Mouse (Mus musculus) limb, embryonic 12.5 days (tissue): Measurements from ENCODE around the gene 5830473C10Rik. TPM values are rescaled to one million over a fixed set of nuclear protein-coding genes. Genes with fewer than 3 reads are reported as not detected.
"Not testable (repeated sequence)": the region's sequence is repeated elsewhere in the genome, so short reads cannot be mapped to it uniquely, and the experiment has no call there.

Source experiments
- ATAC-seq: fragments of 200-750 bp; cut with Nextera tagmentation; 2 replicates; pipeline ENCODE4 v1.8.0; 2017; ENCODE audit warnings: low read depth, moderate TSS enrichment; ENCODE audit not compliant: insufficient number of reproducible peaks, insufficient read depth, low FRiP score, low TSS enrichment
- H3K27ac ChIP-seq: fragments of 300-500 bp; sonication (generic); 2 replicates; pipeline ENCODE4 v1.5.1; 2016; ENCODE audit warnings: mild to moderate bottlenecking, moderate library complexity
- H3K27me3 ChIP-seq: fragments of 300-500 bp; sonication (generic); 2 replicates; pipeline ENCODE4 v1.6.1; 2016; ENCODE audit warnings: mild to moderate bottlenecking, moderate library complexity
- H3K36me3 ChIP-seq: fragments of 300-500 bp; sonication (generic); 2 replicates; pipeline ENCODE4 v1.6.1; 2016; ENCODE audit warnings: mild to moderate bottlenecking, moderate library complexity
- H3K4me1 ChIP-seq: fragments of 300-500 bp; sonication (generic); replicated peaks from 2 replicates; pipeline ENCODE4 v1.6.1; 2016
- H3K4me2 ChIP-seq: fragments of 300-500 bp; sonication (generic); 2 replicates; pipeline ENCODE4 v1.6.1; 2016; ENCODE audit warnings: mild to moderate bottlenecking, moderate library complexity
- H3K4me3 ChIP-seq: fragments of 300-500 bp; sonication (generic); replicated peaks from 2 replicates; pipeline ENCODE4 v1.5.1; 2016; ENCODE audit warnings: mild to moderate bottlenecking
- H3K9ac ChIP-seq: fragments of 300-500 bp; sonication (generic); replicated peaks from 2 replicates; pipeline ENCODE4 v1.6.1; 2016; ENCODE audit warnings: mild to moderate bottlenecking, moderate library complexity
- H3K9me3 ChIP-seq: fragments of 300-500 bp; sonication (generic); 2 replicates; pipeline ENCODE4 v1.6.1; 2016; ENCODE audit warnings: mild to moderate bottlenecking, moderate library complexity
- WGBS: fragments of 180-500 bp; shearing (Covaris S2); methylation state at CpG from one replicate; pipeline ENCODE4 v1.1.7; 2016; 5-methylcytosine and 5-hydroxymethylcytosine counted together
- polyA plus RNA-seq: library from polyadenylated mRNA; unstranded; fragments of >200 nt; fragmentation: Nextera tagmentation; extraction: Ambion mirVana; gene quantifications from 2 replicates; pipeline ENCODE4 v1.2.1, GENCODE M21; 2016

The 5830473C10Rik gene
- polyA plus RNA-seq, 1 experiment from 2014 or later = not detected

GRCm38 (mm10) chr5:90594945-90595344 is 34.0 kb downstream of the 5830473C10Rik start:
- no peaks in the 10 kb centered on the region for H3K27me3 ChIP-seq
- no peak overlapping the region for H3K4me3 ChIP-seq
- no peaks in the 10 kb centered on the region for H3K36me3 ChIP-seq
- no peak overlapping the region for H3K27ac ChIP-seq
- no peaks in the 10 kb centered on the region for H3K9me3 ChIP-seq
- 88% methylated on average over 13 of the region's 13 CpGs for WGBS
- no peak overlapping the region for H3K4me2 ChIP-seq
- no peak overlapping the region for H3K9ac ChIP-seq
- H3K4me1 ChIP-seq = 0 out of 2 replicates have a peak, but pooled peaks cover 3% of the 10 kb centered on the region
- no peak for ATAC-seq

GRCm38 (mm10) chr5:90596155-90596554 is 35.2 kb downstream of the 5830473C10Rik start:
- Histone ChIP-seq H3K4me2 (no peak overlapping the region), H3K27me3 (no peaks in the 10 kb centered on the region), H3K9ac (no peak overlapping the region), H3K27ac (no peak overlapping the region), H3K9me3 (no peaks in the 10 kb centered on the region), H3K36me3 (no peaks in the 10 kb centered on the region), H3K4me1 (no peaks in the 10 kb centered on the region), H3K4me3 (no peak overlapping the region)
- 84% methylated on average over 6 of the region's 6 CpGs for WGBS
- no peak for ATAC-seq

GRCm38 (mm10) chr5:90601469-90601868 is 40.6 kb downstream of the 5830473C10Rik start:
- no peaks in the 10 kb centered on the region for H3K36me3 ChIP-seq
- no peak overlapping the region for H3K4me3 ChIP-seq
- H3K4me2 ChIP-seq = no peak overlapping the region
- no peaks in the 10 kb centered on the region for H3K27me3 ChIP-seq
- ATAC-seq = no peak
- no peaks in the 10 kb centered on the region for H3K9me3 ChIP-seq
- no peak overlapping the region for H3K9ac ChIP-seq
- WGBS = 24% methylated on average over 6 of the region's 6 CpGs
- no peaks in the 10 kb centered on the region for H3K4me1 ChIP-seq
- H3K27ac ChIP-seq = no peak overlapping the region

- no peaks in the 10 kb centered on the region for H3K4me1 ChIP-seq
- no peak overlapping the region for H3K27ac ChIP-seq
- no peak for ATAC-seq
- H3K36me3 ChIP-seq = no peaks in the 10 kb centered on the region
- no peak overlapping the region for H3K4me3 ChIP-seq
- no peak overlapping the region for H3K4me2 ChIP-seq
- no peaks in the 10 kb centered on the region for H3K27me3 ChIP-seq
- H3K9me3 ChIP-seq = no peaks in the 10 kb centered on the region
- 55% methylated on average over 13 of the region's 13 CpGs for WGBS
- H3K9ac ChIP-seq = no peak overlapping the region
These were observed 42.6 kb downstream of the 5830473C10Rik start for GRCm38 (mm10) chr5:90603407-90603923.

GRCm38 (mm10) chr5:90608906-90609305 is 48.0 kb downstream of the 5830473C10Rik start:
- Histone ChIP-seq H3K4me2 (no peak overlapping the region), H3K9me3 (no peaks in the 10 kb centered on the region), H3K36me3 (no peaks in the 10 kb centered on the region), H3K4me3 (no peak overlapping the region), H3K4me1 (0 out of 2 replicates have a peak, but pooled peaks cover 3% of the 10 kb centered on the region), H3K9ac (no peak overlapping the region), H3K27ac (no peak overlapping the region), H3K27me3 (no peaks in the 10 kb centered on the region)
- peak; percentile 66; the same call in 1 of the 2 replicates for ATAC-seq
- WGBS = 30% methylated on average over 11 of the region's 11 CpGs

- no peaks in the 10 kb centered on the region for H3K27me3 ChIP-seq
- no peak for ATAC-seq
- no peak overlapping the region for H3K4me3 ChIP-seq
- H3K9ac ChIP-seq = no peak overlapping the region
- 91% methylated on average over 3 of the region's 3 CpGs for WGBS
- H3K27ac ChIP-seq = no peak overlapping the region
- 0 out of 2 replicates have a peak, but pooled peaks cover 3% of the 10 kb centered on the region for H3K4me1 ChIP-seq
- H3K9me3 ChIP-seq = no peaks in the 10 kb centered on the region
- H3K36me3 ChIP-seq = no peaks in the 10 kb centered on the region
- no peak overlapping the region for H3K4me2 ChIP-seq
These were observed 50.5 kb downstream of the 5830473C10Rik start for GRCm38 (mm10) chr5:90611388-90611787.

GRCm38 (mm10) chr5:90611996-90612611 is 51.2 kb downstream of the 5830473C10Rik start:
- Histone ChIP-seq H3K27ac (no peak overlapping the region), H3K27me3 (no peaks in the 10 kb centered on the region), H3K4me3 (no peak overlapping the region), H3K4me2 (no peak overlapping the region), H3K9me3 (no peaks in the 10 kb centered on the region), H3K36me3 (no peaks in the 10 kb centered on the region), H3K9ac (no peak overlapping the region), H3K4me1 (0 out of 2 replicates have a peak, but pooled peaks cover 3% of the 10 kb centered on the region)
- WGBS = 86% methylated on average over 6 of the region's 6 CpGs
- ATAC-seq = no peak

GRCm38 (mm10) chr5:90612751-90613150 is 51.8 kb downstream of the 5830473C10Rik start:
- not testable (repeated sequence) for H3K27me3 ChIP-seq, H3K9ac ChIP-seq, H3K9me3 ChIP-seq, H3K36me3 ChIP-seq, H3K4me3 ChIP-seq, H3K4me2 ChIP-seq, H3K27ac ChIP-seq, ATAC-seq, H3K4me1 ChIP-seq
- 75% methylated on average over 1 of the region's 1 CpGs for WGBS

GRCm38 (mm10) chr5:90617859-90618258 is 57.0 kb downstream of the 5830473C10Rik start:
- Histone ChIP-seq H3K9ac (no peak overlapping the region), H3K27me3 (no peaks in the 10 kb centered on the region), H3K4me3 (no peak overlapping the region), H3K36me3 (no peaks in the 10 kb centered on the region), H3K9me3 (no peaks in the 10 kb centered on the region), H3K4me2 (no peak overlapping the region), H3K27ac (no peak overlapping the region), H3K4me1 (no peaks in the 10 kb centered on the region)
- ATAC-seq = no peak
- WGBS = 78% methylated on average over 3 of the region's 3 CpGs

GRCm38 (mm10) chr5:90621316-90621715 is 60.4 kb downstream of the 5830473C10Rik start:
- Histone ChIP-seq H3K4me2 (no peak overlapping the region), H3K9ac (no peak overlapping the region), H3K27ac (no peak overlapping the region), H3K4me1 (no peaks in the 10 kb centered on the region), H3K4me3 (no peak overlapping the region), H3K27me3 (no peaks in the 10 kb centered on the region), H3K36me3 (no peaks in the 10 kb centered on the region), H3K9me3 (no peaks in the 10 kb centered on the region)
- 94% methylated on average over 2 of the region's 2 CpGs for WGBS
- ATAC-seq = no peak

GRCm38 (mm10) chr5:90621726-90622125 is 60.8 kb downstream of the 5830473C10Rik start:
- Histone ChIP-seq H3K4me1 (no peaks in the 10 kb centered on the region), H3K4me3 (no peak overlapping the region), H3K9ac (no peak overlapping the region), H3K9me3 (no peaks in the 10 kb centered on the region), H3K4me2 (no peak overlapping the region), H3K36me3 (no peaks in the 10 kb centered on the region), H3K27me3 (no peaks in the 10 kb centered on the region), H3K27ac (no peak overlapping the region)
- WGBS = 91% methylated on average over 6 of the region's 6 CpGs
- ATAC-seq = no peak

GRCm38 (mm10) chr5:90623209-90623608 is 62.3 kb downstream of the 5830473C10Rik start:
- Histone ChIP-seq H3K27me3 (no peaks in the 10 kb centered on the region), H3K27ac (no peak overlapping the region), H3K4me2 (no peak overlapping the region), H3K4me1 (no peaks in the 10 kb centered on the region), H3K36me3 (no peaks in the 10 kb centered on the region), H3K4me3 (no peak overlapping the region), H3K9ac (no peak overlapping the region), H3K9me3 (no peaks in the 10 kb centered on the region)
- no peak for ATAC-seq
- 74% methylated on average over 2 of the region's 2 CpGs for WGBS
